1 mouse cellular context compared by ENCODE assay signal in the genomic region with DNA sequence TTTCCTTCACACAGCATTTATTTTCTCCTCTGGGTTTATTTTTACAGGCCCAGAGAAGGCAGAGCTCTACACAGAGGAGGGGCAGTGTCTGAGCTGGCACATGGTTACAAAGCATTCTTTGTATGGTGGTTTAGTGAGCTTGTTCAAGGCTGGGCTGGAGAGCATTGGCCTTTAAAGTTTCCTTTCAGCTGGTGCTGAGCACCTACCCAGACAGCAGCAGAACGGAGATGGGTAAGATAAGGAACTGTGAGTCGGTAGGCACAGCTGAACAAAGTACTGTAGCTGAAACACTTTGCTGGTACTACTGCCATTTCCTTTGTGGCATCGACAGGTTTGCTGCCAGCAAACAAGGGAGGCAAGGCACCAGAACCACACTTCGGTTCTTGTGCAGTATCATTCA.
A peak's percentile ranks its signal among the peaks of the same experiment; 100 is the strongest.
TF ChIP-seq lines count a peak whose summit lies in the region.

No protein-coding gene starts in this region.

TF ChIP-seq in MEL, 35 proteins besides CTCF, POLR2A, EP300 and RAD21 (continued from another document):
- no peak; the same call in 1 of the 2 replicates for TF ChIP-seq ZMIZ1 (IDR thresholded peaks at IDR 0.05; ENCODE audit: low read depth, low read length)
- no peak for TF ChIP-seq SMC3 (IDR thresholded peaks at IDR 0.05; ENCODE audit: low read depth, low read length)
- TF ChIP-seq TCF12 (IDR thresholded peaks at IDR 0.05; ENCODE audit: low read depth, low read length), result peak; percentile 0; the same call in 1 of the 2 replicates
- TF ChIP-seq BHLHE40 (IDR thresholded peaks at IDR 0.05; ENCODE audit: borderline replicate concordance, low read depth, low read length), result no peak
- TF ChIP-seq NRF1 (IDR thresholded peaks at IDR 0.05; ENCODE audit: insufficient read depth, low read depth, low read length, poor library complexity, severe bottlenecking), result no peak
- peak; percentile 28; the same call in 1 of the 2 replicates for TF ChIP-seq NELFE (IDR thresholded peaks at IDR 0.05; ENCODE audit: low read depth, low read length)
- peak; percentile 67 for TF ChIP-seq ETS1 (IDR thresholded peaks at IDR 0.05; ENCODE audit: low read depth, low read length)
- TF ChIP-seq CHD2 (IDR thresholded peaks at IDR 0.05; ENCODE audit: low read length), result no peak
- no peak for TF ChIP-seq ELF1 (IDR thresholded peaks at IDR 0.05; ENCODE audit: low read depth, low read length)
- TF ChIP-seq MYB (IDR thresholded peaks at IDR 0.05; ENCODE audit: low read depth, low read length), result no peak
- peak; percentile 66 for TF ChIP-seq GATA1 (IDR thresholded peaks at IDR 0.05; ENCODE audit: low read depth, low read length)
- TF ChIP-seq MYC (IDR thresholded peaks at IDR 0.05; ENCODE audit: low read depth, low read length), result no peak
- no peak for TF ChIP-seq GABPA (IDR thresholded peaks at IDR 0.05; ENCODE audit: low read depth, low read length)
- TF ChIP-seq SIN3A (IDR thresholded peaks at IDR 0.05; ENCODE audit: low read length), result peak; percentile 49
